Mouse (Mus musculus) forebrain, embryonic 16.5 days (tissue): ENCODE data around the gene Negr1. TPM values are rescaled to one million over a fixed set of nuclear protein-coding genes. Genes with fewer than 3 reads are reported as not detected.

Source experiments
- ATAC-seq: fragments of 200-750 bp; cut with Nextera tagmentation; 2 replicates; pipeline ENCODE4 v1.8.0; 2017; ENCODE audit warnings: mild to moderate bottlenecking, moderate library complexity
- H3K27ac ChIP-seq: fragments of 300-500 bp; sonication (generic); 2 replicates; pipeline ENCODE4 v1.5.1; 2014; ENCODE audit warnings: low read length, control low read depth
- H3K27me3 ChIP-seq: fragments of 300-500 bp; sonication (generic); replicated peaks from 2 replicates; pipeline ENCODE4 v1.6.1; 2014; ENCODE audit warnings: low read length; ENCODE audit not compliant: control insufficient read depth, insufficient read depth
- H3K36me3 ChIP-seq: fragments of 300-500 bp; sonication (generic); 2 replicates; pipeline ENCODE4 v1.6.1; 2014; ENCODE audit not compliant: control insufficient read depth, insufficient read depth
- H3K4me1 ChIP-seq: fragments of 300-500 bp; sonication (generic); replicated peaks from 2 replicates; pipeline ENCODE4 v1.6.1; 2014; ENCODE audit warnings: low read length; ENCODE audit not compliant: control insufficient read depth, insufficient read depth
- H3K4me2 ChIP-seq: fragments of 300-500 bp; sonication (generic); 2 replicates; pipeline ENCODE4 v1.6.1; 2014; ENCODE audit warnings: mild to moderate bottlenecking, low read length, control low read depth
- H3K4me3 ChIP-seq: fragments of 300-500 bp; sonication (generic); replicated peaks from 2 replicates; pipeline ENCODE4 v1.5.1; 2014; ENCODE audit warnings: mild to moderate bottlenecking, low read length, control low read depth
- H3K9ac ChIP-seq: fragments of 300-500 bp; sonication (generic); replicated peaks from 2 replicates; pipeline ENCODE4 v1.6.1; 2014; ENCODE audit warnings: low read depth, low read length, control low read depth
- H3K9me3 ChIP-seq: fragments of 300-500 bp; sonication (generic); 2 replicates; pipeline ENCODE4 v1.6.1; 2016; ENCODE audit warnings: low read length; ENCODE audit not compliant: control insufficient read depth
- WGBS: fragments of 180-500 bp; shearing (Covaris S2); extraction: QIAGEN DNeasy Blood & Tissue Kit; methylation state at CpG from one replicate; pipeline ENCODE4 v1.1.7; 2014; 5-methylcytosine and 5-hydroxymethylcytosine counted together
- polyA plus RNA-seq: library from polyadenylated mRNA; unstranded; fragments of >200 nt; fragmentation: Nextera tagmentation; extraction: Ambion mirVana; gene quantifications from 2 replicates; pipeline ENCODE4 v1.2.1, GENCODE M21; 2015

The Negr1 gene
- polyA plus RNA-seq, 1 experiment from 2014 or later: 44.7 TPM

- no peak overlapping the region for H3K4me2 ChIP-seq
- no peak overlapping the region for H3K9ac ChIP-seq
- peaks cover 6% of the 10 kb centered on the region for H3K4me1 ChIP-seq
- no peaks in the 10 kb centered on the region for H3K36me3 ChIP-seq
- H3K27me3 ChIP-seq: no peaks in the 10 kb centered on the region
- no peaks in the 10 kb centered on the region for H3K9me3 ChIP-seq
- no peak for ATAC-seq
- H3K27ac ChIP-seq: no peak overlapping the region
- 94% methylated on average over 2 of the region's 2 CpGs for WGBS
- no peak overlapping the region for H3K4me3 ChIP-seq
Observed at GRCm38 (mm10) chr3:156931011-156931410, 369.4 kb downstream of the Negr1 start.

GRCm38 (mm10) chr3:156931540-156931939 lies 369.9 kb downstream of the Negr1 start:
- H3K4me3 ChIP-seq: no peak overlapping the region
- no peak overlapping the region for H3K4me2 ChIP-seq
- 100% methylated on average over 1 of the region's 1 CpGs for WGBS

GRCm38 (mm10) chr3:156934778-156935290 lies 373.2 kb downstream of the Negr1 start:
- H3K9ac ChIP-seq: no peak overlapping the region
- no peaks in the 10 kb centered on the region for H3K27me3 ChIP-seq
- no peak overlapping the region for H3K4me3 ChIP-seq
- no peaks in the 10 kb centered on the region for H3K36me3 ChIP-seq
- no peaks in the 10 kb centered on the region for H3K4me1 ChIP-seq
- H3K9me3 ChIP-seq: no peaks in the 10 kb centered on the region
- WGBS: 70% methylated on average over 5 of the region's 5 CpGs
- H3K27ac ChIP-seq: no peak overlapping the region
- no peak overlapping the region for H3K4me2 ChIP-seq
- ATAC-seq: no peak

More at GRCm38 (mm10) chr3:156931540-156931939, 369.9 kb downstream of the Negr1 start:
- Histone ChIP-seq H3K27ac (no peak overlapping the region), H3K36me3 (no peaks in the 10 kb centered on the region), H3K4me1 (peaks cover 6% of the 10 kb centered on the region), H3K9ac (no peak overlapping the region), H3K9me3 (no peaks in the 10 kb centered on the region), H3K27me3 (no peaks in the 10 kb centered on the region)
- ATAC-seq: no peak

- no peaks in the 10 kb centered on the region for H3K36me3 ChIP-seq
- H3K4me2 ChIP-seq: no peak overlapping the region
- no peak overlapping the region for H3K9ac ChIP-seq
- peak overlapping the region; percentile 60 for H3K27ac ChIP-seq
- peaks cover 10% of the 10 kb centered on the region for H3K4me1 ChIP-seq
- ATAC-seq: peak; percentile 93
- 52% methylated on average over 6 of the region's 6 CpGs for WGBS
- no peak overlapping the region for H3K4me3 ChIP-seq
- H3K9me3 ChIP-seq: no peaks in the 10 kb centered on the region
- H3K27me3 ChIP-seq: no peaks in the 10 kb centered on the region
Observed at GRCm38 (mm10) chr3:156947404-156947803, 385.8 kb downstream of the Negr1 start.

GRCm38 (mm10) chr3:156952970-156953369 lies 391.4 kb downstream of the Negr1 start:
- Histone ChIP-seq H3K4me1 (peaks cover under 1% of the 10 kb centered on the region), H3K9me3 (no peaks in the 10 kb centered on the region), H3K36me3 (no peaks in the 10 kb centered on the region), H3K27me3 (no peaks in the 10 kb centered on the region), H3K4me2 (no peak overlapping the region), H3K4me3 (no peak overlapping the region), H3K9ac (no peak overlapping the region), H3K27ac (no peak overlapping the region)
- ATAC-seq: peak; percentile 70
- 69% methylated on average over 6 of the region's 6 CpGs for WGBS

- 89% methylated on average over 4 of the region's 4 CpGs for WGBS
- ATAC-seq: no peak
- H3K9me3 ChIP-seq: no peaks in the 10 kb centered on the region
- no peak overlapping the region for H3K9ac ChIP-seq
- H3K4me1 ChIP-seq: no peaks in the 10 kb centered on the region; the same call in 1 of the 2 replicates
- no peak overlapping the region for H3K27ac ChIP-seq
- no peak overlapping the region for H3K4me2 ChIP-seq
- no peaks in the 10 kb centered on the region for H3K27me3 ChIP-seq
- no peak overlapping the region for H3K4me3 ChIP-seq
- H3K36me3 ChIP-seq: no peaks in the 10 kb centered on the region
Observed at GRCm38 (mm10) chr3:156955094-156955493, 393.5 kb downstream of the Negr1 start.

- no peaks in the 10 kb centered on the region for H3K27me3 ChIP-seq
- WGBS: 86% methylated on average over 7 of the region's 7 CpGs
- no peak for ATAC-seq
- H3K4me3 ChIP-seq: no peak overlapping the region
- no peaks in the 10 kb centered on the region for H3K36me3 ChIP-seq
- H3K4me2 ChIP-seq: no peak overlapping the region
- no peak overlapping the region for H3K9ac ChIP-seq
- no peak overlapping the region for H3K27ac ChIP-seq
- H3K4me1 ChIP-seq: no peaks in the 10 kb centered on the region; the same call in 1 of the 2 replicates
- no peaks in the 10 kb centered on the region for H3K9me3 ChIP-seq
Observed at GRCm38 (mm10) chr3:156958640-156959039, 397.0 kb downstream of the Negr1 start.

GRCm38 (mm10) chr3:156968764-156969163 lies 407.2 kb downstream of the Negr1 start:
- H3K4me3 ChIP-seq: no peak overlapping the region
- H3K27ac ChIP-seq: no peak overlapping the region
- H3K36me3 ChIP-seq: no peaks in the 10 kb centered on the region
- H3K27me3 ChIP-seq: no peaks in the 10 kb centered on the region
- H3K4me2 ChIP-seq: no peak overlapping the region
- H3K9ac ChIP-seq: no peak overlapping the region
- no peaks in the 10 kb centered on the region for H3K4me1 ChIP-seq
- no peaks in the 10 kb centered on the region for H3K9me3 ChIP-seq
- no peak for ATAC-seq
- 83% methylated on average over 2 of the region's 2 CpGs for WGBS

GRCm38 (mm10) chr3:156971104-156971503 lies 409.5 kb downstream of the Negr1 start:
- whole genome bisulfite sequencing: 82% methylated on average over 2 of the region's 2 CpGs
- H3K27me3 ChIP-seq: no peaks in the 10 kb centered on the region
- H3K9ac ChIP-seq: no peak overlapping the region
- H3K27ac ChIP-seq: no peak overlapping the region
- H3K4me1 ChIP-seq: no peaks in the 10 kb centered on the region
- no peak for ATAC-seq
- no peak overlapping the region for H3K4me3 ChIP-seq
- no peak overlapping the region for H3K4me2 ChIP-seq
- no peaks in the 10 kb centered on the region for H3K36me3 ChIP-seq
- H3K9me3 ChIP-seq: no peaks in the 10 kb centered on the region

GRCm38 (mm10) chr3:156976816-156977215 lies 415.2 kb downstream of the Negr1 start:
- no peak overlapping the region for H3K27ac ChIP-seq
- no peak overlapping the region for H3K4me2 ChIP-seq
- peaks cover 7% of the 10 kb centered on the region for H3K4me1 ChIP-seq
- no peak overlapping the region for H3K9ac ChIP-seq
- H3K36me3 ChIP-seq: no peaks in the 10 kb centered on the region
- no peaks in the 10 kb centered on the region for H3K27me3 ChIP-seq
- H3K4me3 ChIP-seq: no peak overlapping the region
- no peaks in the 10 kb centered on the region for H3K9me3 ChIP-seq
- no peak for ATAC-seq
- 73% methylated on average over 2 of the region's 2 CpGs for WGBS
